Mouse (Mus musculus): Measurements from ENCODE around the gene Taar7a. TPM values are rescaled to one million over a fixed set of nuclear protein-coding genes. Genes with fewer than 3 reads are reported as not detected.

The Taar7a gene
- polyA plus RNA-seq, 1 experiment from 2014 or later = not detected

Other genes starting within 250 kb of the Taar7a start
- 142 and 152 TPM in 2 replicates for gene Rps12, start 206.2 kb downstream of the Taar7a start, polyA plus RNA-seq (2016; fragmentation: Nextera tagmentation; extraction: Ambion mirVana)
- gene Slc18b1, start 196.5 kb downstream of the Taar7a start, polyA plus RNA-seq (2016; fragmentation: Nextera tagmentation; extraction: Ambion mirVana) = 10.2 and 11.7 TPM in 2 replicates
- not detected in 2 replicates for gene Vnn3, start 142.0 kb downstream of the Taar7a start, polyA plus RNA-seq (2016; fragmentation: Nextera tagmentation; extraction: Ambion mirVana)
- 1.9 and 2.1 TPM in 2 replicates for gene Vnn1, start 98.8 kb downstream of the Taar7a start, polyA plus RNA-seq (2016; fragmentation: Nextera tagmentation; extraction: Ambion mirVana)
- not detected in 2 replicates for gene Taar1, start 73.1 kb downstream of the Taar7a start, polyA plus RNA-seq (2016; fragmentation: Nextera tagmentation; extraction: Ambion mirVana)
- not detected in 2 replicates for gene Taar2, start 54.9 kb downstream of the Taar7a start, polyA plus RNA-seq (2016; fragmentation: Nextera tagmentation; extraction: Ambion mirVana)
- gene Taar3, start 43.9 kb downstream of the Taar7a start, polyA plus RNA-seq (2016; fragmentation: Nextera tagmentation; extraction: Ambion mirVana) = not detected in 2 replicates
- not detected in 2 replicates for gene Taar4, start 33.0 kb downstream of the Taar7a start, polyA plus RNA-seq (2016; fragmentation: Nextera tagmentation; extraction: Ambion mirVana)
- gene Taar5, start 22.8 kb downstream of the Taar7a start, polyA plus RNA-seq (2016; fragmentation: Nextera tagmentation; extraction: Ambion mirVana) = not detected in 2 replicates
- not detected in 2 replicates for gene Taar6, start 7.8 kb downstream of the Taar7a start, polyA plus RNA-seq (2016; fragmentation: Nextera tagmentation; extraction: Ambion mirVana)
- not detected in 2 replicates for gene Taar7b, start 6.5 kb upstream of the Taar7a start, polyA plus RNA-seq (2016; fragmentation: Nextera tagmentation; extraction: Ambion mirVana)
- gene Taar7d, start 33.7 kb upstream of the Taar7a start, polyA plus RNA-seq (2016; fragmentation: Nextera tagmentation; extraction: Ambion mirVana) = not detected in 2 replicates
- not detected in 2 replicates for gene Taar7e, start 44.1 kb upstream of the Taar7a start, polyA plus RNA-seq (2016; fragmentation: Nextera tagmentation; extraction: Ambion mirVana)
- gene Taar7f, start 56.0 kb upstream of the Taar7a start, polyA plus RNA-seq (2016; fragmentation: Nextera tagmentation; extraction: Ambion mirVana) = not detected in 2 replicates
- not detected in 2 replicates for gene Taar8a, start 83.0 kb upstream of the Taar7a start, polyA plus RNA-seq (2016; fragmentation: Nextera tagmentation; extraction: Ambion mirVana)
- not detected in 2 replicates for gene Taar8b, start 98.8 kb upstream of the Taar7a start, polyA plus RNA-seq (2016; fragmentation: Nextera tagmentation; extraction: Ambion mirVana)
- gene Taar8c, start 108.4 kb upstream of the Taar7a start, polyA plus RNA-seq (2016; fragmentation: Nextera tagmentation; extraction: Ambion mirVana) = not detected in 2 replicates
- not detected in 2 replicates for gene Taar9, start 116.1 kb upstream of the Taar7a start, polyA plus RNA-seq (2016; fragmentation: Nextera tagmentation; extraction: Ambion mirVana)
- 47.9 and 55.1 TPM in 2 replicates for gene Stx7, start 155.8 kb upstream of the Taar7a start, polyA plus RNA-seq (2016; fragmentation: Nextera tagmentation; extraction: Ambion mirVana)
- 12.8 and 15.3 TPM in 2 replicates for gene Moxd1, start 230.0 kb upstream of the Taar7a start, polyA plus RNA-seq (2016; fragmentation: Nextera tagmentation; extraction: Ambion mirVana)